Mouse (Mus musculus) neural tube, embryonic 10.5 days (tissue): ENCODE results near the gene Galnt17.

ENCODE experiments used
- DNase-seq: peaks from one replicate; pipeline ENCODE4 v3.0.0-alpha.2; 2017; ENCODE audit warnings: low spot score; ENCODE audit errors: extremely low spot score

The Galnt17 gene

DNA sequence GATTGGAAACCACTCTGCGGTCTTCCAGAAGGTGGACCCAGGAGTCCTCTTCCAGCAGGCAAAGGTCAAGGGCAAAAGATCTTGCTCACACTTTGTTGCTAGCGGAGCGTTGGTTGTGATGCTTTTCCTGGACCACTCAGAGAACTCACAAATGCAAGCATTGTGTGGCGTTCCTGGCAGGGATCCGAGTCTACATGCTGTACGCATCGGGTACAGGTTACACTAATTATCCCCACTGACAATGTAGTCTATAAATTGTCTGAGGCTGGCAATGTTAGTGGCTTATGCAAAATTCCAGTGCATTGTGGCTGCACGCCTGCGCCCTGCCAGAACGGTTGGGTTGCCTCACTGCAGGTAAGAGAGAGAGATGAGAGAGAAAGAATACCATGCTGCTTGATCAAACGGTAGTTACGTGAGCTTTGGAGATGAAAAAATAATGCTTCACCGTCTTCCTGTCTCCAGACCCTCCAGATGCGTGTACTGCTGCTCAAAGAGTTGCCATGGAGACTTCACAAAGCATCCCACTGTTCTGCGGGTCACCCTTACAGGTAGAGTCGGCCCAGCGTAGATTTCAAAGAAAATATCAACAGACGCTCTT is 285.8 kb downstream of the Galnt17 start:
- DNase-seq, result no peak

DNA sequence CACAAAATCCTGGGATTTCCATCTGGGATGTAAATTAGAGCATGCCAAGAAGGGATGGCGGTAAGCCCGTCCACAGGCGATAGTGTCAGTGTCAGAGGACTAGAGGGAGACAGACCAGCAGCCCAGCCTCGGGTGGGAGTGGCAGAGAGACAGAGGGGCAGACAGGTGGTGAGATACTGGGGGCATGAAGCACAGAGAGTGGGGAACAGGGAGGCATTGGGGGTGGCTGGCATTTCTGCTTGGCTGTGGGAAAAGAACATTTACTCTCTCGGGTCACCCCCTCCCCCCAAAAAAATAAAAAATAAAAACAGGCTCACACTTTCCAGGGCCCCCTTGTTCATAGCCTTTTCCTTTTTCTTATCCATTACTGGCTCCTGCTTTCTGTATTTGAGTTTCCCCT is 287.4 kb downstream of the Galnt17 start:
- no peak for DNase-seq

DNA sequence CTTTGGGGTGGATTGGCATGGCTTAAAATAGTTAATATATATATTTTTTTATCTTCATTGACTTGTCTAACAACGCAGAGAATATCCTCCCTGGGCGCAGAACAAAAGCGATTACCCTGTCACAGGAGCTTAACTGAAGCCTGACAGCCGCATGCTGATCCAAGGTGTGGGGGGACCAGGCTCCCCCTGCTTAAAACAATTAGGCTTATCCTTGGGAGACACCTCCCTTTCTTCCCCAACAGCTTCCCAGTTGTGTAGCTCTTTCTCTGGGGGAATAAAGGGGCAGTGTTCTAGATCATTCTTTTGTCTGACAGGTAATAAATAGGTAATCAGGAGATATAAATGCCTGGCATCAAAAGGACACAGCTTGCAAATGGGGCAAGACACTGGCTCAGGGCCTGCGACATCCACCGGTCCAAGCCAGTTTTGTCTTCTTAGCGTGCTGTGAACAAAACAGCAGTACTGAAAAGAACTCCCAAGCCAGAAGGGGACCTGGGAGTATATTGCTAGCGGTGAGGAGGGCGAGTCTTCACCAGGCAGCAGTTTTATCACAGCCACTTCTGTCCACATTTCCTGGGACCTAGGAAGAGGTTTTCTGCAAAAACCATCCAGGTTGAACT is 288.8 kb downstream of the Galnt17 start:
- DNase-seq, result no peak

DNA sequence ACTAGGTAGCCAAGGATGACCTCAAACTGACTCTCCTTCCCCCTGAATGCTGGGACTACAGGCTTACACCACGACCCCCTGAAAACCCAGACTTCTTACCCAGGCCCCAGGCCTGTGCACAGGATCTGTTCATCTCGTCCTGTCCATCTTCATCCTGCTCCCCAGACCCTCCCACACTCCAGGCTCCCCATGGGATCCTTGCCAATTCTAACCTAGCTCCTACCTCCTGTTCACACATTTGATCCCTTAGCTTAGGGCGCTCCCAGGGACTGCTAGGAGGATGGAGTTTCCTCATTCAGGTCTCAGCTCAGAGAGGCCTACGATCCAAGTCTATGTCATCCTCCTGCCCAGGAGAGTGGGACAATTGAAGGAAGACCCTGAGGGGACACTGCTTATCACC is 292.2 kb downstream of the Galnt17 start:
- no peak for DNase-seq

DNA sequence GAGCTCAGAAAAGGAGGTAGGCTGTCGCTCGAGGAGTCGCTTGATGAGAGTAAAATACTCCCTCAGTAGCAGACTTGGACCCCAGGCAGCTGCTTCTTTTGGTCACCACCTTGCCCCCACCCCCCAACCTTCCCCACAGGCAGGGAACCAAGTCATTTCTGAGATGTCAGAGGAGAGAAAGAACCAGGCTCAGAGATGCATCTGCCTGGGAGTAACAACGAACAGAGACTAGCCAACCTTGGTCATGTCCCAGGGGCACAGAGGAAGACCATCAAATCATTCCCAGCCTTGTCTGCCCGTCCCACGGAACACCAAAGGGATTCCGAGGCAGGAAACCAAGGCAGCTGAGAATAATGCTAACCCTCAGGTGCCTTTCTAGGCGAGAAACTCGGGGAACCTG is 293.0 kb downstream of the Galnt17 start:
- DNase-seq, result no peak

DNA sequence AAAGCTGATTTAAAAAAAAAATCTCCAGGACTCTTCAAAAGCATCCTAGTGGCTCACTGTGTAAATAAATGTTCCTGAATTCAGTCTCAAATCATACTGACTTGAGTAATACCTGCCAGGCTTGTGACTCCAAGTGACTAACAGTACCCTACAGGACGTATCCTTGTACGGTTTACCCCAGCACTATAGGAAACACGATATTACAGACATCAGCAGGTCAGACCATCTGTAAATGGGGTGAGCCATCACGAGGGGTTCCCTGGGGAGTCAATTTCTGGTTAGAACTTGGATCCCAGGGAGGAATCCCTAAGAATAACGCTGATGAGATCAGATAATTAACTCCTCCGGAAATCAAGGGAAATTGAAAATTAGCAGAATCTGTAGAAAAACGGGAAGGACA is 294.5 kb downstream of the Galnt17 start:
- DNase-seq, result no peak

DNA sequence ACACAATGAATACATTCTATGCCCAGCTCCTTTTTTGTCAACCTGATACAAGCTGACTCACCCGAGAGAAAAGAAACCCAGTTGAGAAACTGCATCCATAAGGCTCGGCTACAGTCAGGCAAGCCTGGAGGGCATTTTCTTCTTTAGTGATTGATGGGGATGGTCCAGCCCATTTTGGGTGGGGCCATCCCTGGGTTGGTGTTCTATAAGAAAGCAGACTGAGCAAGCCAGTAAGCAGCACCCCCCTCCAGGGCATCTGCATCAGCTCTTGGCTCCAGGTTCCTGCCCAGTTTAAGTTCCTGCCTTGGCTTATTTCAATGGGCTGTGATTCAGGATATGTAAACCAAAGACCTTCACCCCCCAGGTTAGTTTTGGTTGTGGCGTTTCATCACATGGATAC is 295.2 kb downstream of the Galnt17 start:
- DNase-seq, result no peak

DNA sequence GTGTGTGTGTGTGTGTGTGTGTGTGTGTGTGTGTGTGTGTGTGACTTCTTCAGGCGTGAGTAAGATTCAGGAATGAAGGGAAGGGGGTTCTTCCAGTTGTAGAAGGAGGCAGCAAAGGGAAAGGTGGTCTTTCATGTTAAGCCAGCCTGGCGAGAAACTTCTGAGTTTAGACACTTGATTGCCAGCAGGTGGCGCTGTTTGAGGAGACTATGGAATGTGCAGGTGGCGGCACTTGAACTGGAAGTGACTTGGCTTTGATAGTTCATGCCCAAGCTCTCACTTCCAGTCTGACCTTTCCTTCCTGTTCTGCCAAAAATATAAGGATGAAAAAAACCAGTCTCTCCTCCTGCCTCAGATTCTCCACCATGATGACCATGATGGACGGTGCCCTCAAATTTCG is 298.8 kb downstream of the Galnt17 start:
- peak; percentile 42 for DNase-seq

DNA sequence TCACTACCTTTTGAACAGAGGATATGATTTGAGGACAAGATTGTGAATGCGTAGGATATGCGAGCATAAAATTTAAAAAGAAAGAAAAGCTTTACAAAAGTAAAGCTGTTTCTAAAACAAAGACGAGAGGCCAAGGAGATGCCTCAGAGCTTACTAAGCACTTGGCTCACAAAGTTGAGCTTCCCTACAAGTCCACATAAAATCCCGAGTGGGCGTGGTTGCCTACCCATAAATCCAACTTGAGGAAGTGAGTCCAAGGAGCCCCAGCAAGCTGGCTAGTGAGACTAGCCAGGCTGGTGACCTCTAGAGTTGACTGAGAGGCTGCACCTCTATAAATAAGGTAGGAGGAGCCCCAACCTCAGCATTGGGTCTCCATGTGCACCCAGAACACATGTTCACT is 299.8 kb downstream of the Galnt17 start:
- DNase-seq, result no peak

DNA sequence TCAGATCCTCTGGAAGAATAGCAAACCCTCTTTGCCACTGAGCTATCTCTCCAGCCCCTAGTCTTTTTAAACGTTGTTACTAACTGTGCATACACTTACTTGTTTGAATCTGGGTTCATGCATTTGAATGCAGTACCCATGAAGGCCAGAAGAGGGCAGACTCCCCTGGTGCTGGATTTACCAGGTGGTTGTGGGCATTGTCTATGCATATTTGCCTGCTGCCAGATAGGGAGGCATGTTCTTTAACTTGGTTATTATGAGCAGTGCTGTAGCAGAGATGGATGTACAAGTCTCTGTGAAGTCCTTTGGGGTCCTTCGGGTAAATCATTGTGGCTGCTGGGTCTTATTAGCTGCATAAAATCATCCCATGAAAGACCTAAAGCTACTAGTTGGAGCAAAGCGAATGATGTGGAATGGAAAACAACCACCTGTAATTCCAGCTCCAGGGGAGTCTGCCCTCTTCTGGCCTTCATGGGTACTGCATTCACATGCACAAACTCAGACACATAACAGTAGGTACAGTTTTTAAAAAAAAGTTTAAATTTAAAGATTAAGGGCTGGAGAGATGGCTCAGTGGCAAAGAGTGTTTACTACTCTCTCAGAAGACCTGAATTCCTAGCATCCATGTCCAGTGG is 300.3 kb downstream of the Galnt17 start:
- DNase-seq, result peak; percentile 53

DNA sequence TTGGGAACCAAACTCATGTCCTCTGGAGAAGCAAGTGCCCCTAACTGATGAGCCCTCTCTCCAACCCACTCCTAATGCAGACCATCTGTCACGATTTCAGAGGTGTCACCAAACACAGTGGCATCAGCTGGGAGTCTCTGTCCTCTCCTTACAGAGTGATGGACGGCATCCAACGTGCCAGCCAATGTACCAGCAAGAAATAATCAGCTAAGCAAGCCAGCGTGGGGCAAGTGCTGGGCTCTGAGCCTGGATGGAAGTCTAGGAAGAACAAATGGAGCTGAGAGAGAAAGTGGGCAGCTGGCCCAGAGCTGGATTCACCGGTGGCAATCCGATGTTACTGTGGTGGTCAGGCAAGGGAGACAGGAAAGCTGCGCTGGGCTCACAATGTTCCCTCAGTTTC is 301.1 kb downstream of the Galnt17 start:
- no peak for DNase-seq

DNA sequence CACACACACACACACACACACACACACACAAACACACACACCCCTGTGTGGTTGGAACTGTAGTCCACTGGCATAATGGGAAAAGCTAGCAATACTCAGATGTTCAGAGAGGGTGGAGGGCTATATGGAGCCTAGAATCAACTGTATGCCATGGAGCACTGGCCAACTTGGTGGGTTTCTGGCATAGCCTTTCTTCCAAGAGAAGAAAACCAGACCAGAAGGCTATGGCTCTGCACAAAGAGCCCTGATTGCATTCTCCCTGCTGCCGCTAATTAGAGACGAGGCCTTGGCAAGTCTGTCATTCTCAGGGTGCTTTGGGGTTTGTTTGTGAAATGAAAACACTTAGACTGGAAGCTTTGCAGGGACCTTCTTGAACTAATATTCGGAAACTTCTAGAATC is 301.8 kb downstream of the Galnt17 start:
- DNase-seq, result no peak

DNA sequence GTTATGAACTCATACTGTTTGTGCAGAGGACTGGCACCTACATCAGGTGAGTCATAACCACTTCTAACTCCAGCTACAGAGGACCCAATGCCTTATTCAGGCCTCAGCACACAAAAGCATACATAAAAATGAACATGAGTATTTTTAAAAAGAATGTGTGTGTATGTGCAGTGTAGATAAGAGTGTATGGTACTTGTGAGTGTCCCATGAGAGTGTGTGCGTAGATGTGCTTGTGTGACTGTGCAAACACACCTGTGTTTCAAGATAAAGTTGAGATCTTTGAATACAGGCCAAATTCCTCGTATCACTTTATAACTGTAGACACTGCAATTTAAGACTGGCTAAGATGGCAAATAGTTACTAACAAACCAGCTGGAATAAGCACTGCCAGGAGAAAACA is 307.7 kb downstream of the Galnt17 start:
- no peak for DNase-seq

DNA sequence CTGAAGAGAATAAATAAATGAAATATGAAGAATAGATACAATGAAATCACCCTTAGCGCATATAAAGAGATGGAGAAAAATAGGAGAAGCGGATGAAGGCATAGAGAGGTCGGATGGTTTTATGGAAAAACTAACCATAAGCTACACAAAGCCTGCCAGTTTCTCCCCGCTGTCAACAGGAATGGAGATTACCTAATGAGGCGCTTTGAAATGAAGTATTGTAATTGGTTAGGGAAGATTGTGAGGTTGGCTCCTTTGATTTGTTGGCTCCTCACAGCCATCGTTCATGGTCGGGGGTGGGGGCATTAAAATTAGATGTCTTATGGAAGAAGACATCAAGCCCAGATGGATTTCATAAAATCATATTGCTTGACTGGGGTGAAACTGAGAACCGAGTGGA is 329.0 kb downstream of the Galnt17 start:
- DNase-seq, result no peak

DNA sequence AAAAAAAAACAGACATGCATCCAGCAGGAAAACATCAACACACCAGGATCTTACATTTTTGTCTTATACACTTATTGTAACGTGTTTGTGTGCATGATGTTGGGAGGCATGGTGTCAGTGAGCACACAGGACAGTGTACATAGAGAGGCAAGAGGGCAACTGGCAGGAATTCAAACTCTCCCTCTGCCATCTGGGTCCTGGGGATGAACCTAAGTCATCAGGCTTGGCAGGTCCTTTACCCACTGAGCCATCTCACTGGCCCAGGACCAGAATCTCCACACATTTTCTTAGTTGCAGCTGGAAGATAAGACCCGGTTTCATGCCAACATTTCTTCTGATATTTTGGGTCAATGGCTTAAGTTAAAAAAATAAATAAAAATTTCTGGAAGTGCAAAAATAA is 329.4 kb downstream of the Galnt17 start:
- no peak for DNase-seq

DNA sequence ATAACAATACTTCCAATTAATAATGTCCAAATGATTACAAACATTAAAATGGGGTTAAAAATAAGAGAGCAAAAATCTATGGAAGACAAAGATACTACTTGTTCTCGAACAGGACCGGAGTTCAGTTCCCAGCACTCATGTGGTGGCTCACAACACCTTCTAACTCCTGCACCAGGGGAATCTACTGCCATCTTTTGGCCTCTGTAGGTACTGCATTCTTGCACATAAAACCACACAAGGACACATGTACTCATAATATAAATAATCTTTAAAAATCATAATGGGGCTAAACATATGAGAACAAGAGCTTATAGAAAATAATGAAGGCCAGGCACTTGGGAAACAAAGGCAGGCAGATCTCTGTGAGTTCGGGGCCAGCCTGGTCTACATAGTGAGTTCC is 330.3 kb downstream of the Galnt17 start:
- DNase-seq, result no peak

DNA sequence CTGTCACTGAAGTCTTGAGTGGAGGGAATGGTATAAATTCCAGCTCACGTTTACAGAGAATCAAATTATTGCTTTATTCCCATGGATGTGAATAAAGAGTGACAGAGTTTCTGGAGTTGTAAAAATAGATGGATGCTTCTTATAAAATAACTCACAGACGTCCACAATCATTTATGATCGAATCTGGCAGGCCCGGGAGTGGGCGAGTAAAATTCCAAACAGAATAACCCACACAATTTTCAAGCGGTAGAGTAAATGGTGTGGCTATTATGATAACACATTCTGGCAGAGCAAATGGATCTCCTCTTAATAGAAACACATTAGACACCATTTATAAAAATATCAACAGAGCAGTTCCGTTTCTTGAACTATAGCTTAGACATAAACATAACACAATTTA is 355.9 kb downstream of the Galnt17 start:
- DNase-seq, result no peak

DNA sequence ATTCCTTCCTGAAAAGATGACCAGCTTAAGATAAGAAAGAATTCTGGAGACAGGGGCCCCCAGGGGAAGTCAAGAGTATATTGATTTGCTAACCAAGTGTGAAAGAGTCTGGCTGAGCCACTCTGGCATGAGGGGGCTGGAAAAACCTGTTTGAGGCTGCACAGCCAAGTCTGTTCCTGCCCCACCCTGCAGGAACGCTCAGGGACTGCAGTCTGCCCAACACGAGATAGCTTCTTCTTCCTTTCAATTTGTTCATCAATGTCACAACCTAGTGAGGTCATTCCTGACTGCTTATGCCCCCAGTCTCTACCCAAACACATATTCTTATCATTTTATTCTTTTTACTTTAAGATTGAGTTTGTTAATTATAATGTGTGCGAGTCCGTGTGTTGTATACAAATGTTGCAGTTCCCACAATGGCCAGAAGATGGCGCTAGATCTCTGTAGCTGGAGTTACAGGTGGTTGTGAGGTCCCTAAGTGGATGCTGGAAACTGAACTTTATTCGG is 357.4 kb downstream of the Galnt17 start:
- DNase-seq, result peak; percentile 23

DNA sequence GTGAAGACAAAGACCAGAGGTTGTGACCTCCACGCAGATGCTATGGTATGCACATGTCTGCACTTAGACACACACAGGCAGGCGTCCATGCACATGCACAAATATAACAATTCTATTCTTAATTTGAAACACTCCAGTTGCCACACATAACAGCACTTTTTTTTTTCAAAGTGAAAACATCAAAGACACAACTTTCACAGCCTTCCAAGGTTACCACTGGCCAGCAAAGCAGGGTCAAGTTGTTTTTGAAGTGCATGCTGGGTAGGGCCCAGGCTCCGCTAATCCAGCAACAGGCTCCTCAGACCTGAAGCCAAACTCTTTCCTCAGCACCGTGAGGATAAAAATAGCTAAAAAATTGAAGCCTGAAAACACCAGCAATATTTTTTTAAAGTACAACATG is 357.9 kb downstream of the Galnt17 start:
- peak; percentile 28 for DNase-seq

DNA sequence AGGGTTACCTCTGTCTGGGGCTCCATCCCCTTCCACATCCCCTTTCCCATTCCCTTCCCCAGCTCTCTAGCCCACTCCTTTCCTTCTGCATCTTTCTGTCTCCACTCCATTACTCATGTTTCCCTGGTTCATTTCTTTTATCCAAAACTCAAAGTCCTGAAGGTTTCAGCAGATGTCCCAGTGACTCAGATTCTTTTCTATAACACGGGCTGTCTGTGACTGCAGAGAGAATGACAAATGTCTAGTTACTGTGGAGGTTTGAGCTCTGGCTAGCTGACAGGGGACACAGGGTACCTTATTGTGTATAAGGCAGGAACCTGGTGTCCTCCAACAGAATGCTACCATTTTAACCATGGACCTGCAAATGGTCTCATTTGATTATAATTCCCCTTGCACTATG is 358.6 kb downstream of the Galnt17 start:
- no peak for DNase-seq

DNA sequence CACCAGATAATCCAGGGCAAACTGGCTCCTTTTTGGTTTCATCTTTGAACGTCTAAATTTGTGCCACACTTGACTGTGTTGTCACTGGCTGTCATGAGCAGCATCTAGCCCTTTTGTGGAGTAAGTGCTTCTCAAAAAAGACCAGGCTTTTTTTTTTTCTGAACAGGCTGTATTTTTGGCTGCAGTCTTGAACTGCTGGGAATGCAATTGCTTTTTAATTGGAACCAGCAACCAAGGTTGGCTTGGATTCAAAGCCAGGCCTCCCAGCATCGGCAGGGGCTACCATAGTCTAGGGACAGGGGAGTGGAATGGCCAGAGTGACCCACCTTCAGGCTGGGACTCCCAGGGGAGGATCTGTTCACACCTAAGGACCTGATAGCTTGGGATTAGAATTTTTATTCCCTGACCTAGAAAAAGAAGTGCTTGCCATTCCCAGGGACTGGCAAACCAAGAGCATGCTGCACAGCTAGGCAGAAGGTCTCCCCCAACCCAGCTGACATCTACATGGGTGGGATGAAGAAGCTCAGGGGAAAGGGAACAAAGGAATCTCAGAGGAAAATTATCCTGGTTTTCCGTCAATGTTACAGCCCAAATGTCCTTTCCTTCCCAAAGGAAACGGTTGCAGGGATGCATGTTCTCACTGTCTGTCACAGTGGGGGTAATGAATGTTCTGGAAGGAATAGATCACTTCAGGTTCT is 369.2 kb downstream of the Galnt17 start:
- DNase-seq, result no peak

DNA sequence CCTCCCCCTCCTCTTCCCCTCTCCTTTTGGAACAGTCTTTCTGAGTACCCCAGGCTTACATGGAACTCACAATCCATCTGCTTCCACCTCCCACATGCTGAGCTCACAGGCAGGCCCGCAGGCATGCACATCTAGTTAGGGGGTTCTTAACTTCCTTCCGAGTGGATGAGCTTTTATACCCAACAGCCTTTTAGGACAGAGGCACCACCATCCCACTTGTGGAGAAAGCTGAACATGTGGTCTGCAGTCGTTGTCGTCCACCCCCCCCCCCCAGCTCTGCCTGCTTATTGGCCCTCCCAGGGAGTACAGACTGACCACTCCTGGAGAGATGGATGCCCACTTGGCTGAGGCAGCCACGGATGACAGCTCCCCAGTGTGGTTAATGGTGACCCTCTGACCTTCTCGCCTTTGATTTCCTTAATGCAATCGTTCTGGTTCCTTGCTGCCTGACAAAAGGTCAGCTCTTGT is 370.0 kb downstream of the Galnt17 start:
- DNase-seq, result peak; percentile 88
